Mouse (Mus musculus): ENCODE data around the gene Cidec.

GRCm38 (mm10) chr6:113482477-113483099 is 47.0 kb upstream of the Cidec start:
- TF ChIP-seq CTCF (IDR thresholded peaks at IDR 0.05; ENCODE audit: low read depth): peak; percentile 33; the same call in 1 of the 2 replicates
- TF ChIP-seq EP300 (optimal IDR thresholded peaks at IDR 0.05): no peak
